Mouse (Mus musculus): ENCODE measurements around the gene Masp1. TPM values are rescaled to one million over a fixed set of nuclear protein-coding genes. Genes with fewer than 3 reads are reported as not detected.

The Masp1 gene
- polyA plus RNA-seq, 1 experiment from 2014 or later, result 8.8 TPM

DNA sequence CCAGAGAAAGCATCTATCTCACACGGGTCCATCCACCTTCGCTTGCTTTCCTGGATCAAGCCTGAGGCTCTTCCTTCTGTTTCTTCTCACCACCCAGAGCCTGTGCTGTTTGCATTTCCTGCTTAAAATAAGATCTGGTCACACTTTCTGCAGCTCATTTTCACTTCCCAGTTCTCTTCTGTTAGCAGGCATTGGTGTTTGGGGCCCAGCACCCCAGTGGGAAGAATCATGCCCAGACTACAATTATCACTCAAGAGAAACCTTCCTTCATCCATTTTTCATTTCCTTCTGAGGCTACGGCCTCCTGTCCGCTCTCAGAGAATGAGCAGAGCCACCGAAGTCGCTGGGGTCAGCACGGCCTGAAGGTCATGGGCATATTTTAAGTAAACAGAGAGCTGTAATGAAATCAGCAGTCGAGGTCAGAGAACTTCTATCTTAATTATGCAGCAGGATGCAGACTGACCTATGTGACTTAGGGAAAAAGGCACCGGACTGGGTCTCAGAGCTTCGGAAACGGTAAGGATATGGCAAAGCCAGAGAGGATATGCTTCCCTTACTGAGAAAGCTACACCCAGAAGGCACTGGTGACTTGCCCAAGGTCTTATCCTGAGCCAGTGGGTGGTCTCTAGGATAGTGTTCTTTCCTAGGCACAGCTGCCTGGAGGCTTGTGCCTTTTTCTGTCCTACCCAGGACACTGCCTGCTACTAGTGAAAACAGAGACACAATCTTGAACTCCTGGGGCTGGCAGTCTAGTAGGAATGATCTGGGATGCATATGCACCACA, 14.5 kb downstream of the Masp1 start:
- no peak overlapping the region for H3K27ac ChIP-seq
- no peaks in the 10 kb centered on the region for H3K36me3 ChIP-seq
- H3K27me3 ChIP-seq, result no peaks in the 10 kb centered on the region
- WGBS, result 52% methylated on average over 11 of the region's 11 CpGs
- H3K4me1 ChIP-seq, result no peaks in the 10 kb centered on the region
- no peaks in the 10 kb centered on the region for H3K9me3 ChIP-seq
- no peak overlapping the region for H3K4me2 ChIP-seq (replicated peaks)
- H3K9ac ChIP-seq, result no peak overlapping the region
- H3K4me3 ChIP-seq, result no peak overlapping the region
- no peak for ATAC-seq (ENCODE audit: low FRiP score, low read depth)

- Histone ChIP-seq H3K36me3 (no peaks in the 10 kb centered on the region), H3K9ac (no peak overlapping the region), H3K4me2 (replicated peaks) (no peak overlapping the region), H3K27me3 (no peaks in the 10 kb centered on the region), H3K9me3 (no peaks in the 10 kb centered on the region), H3K4me3 (no peak overlapping the region), H3K4me1 (0 out of 2 replicates have a peak, but pooled peaks cover 4% of the 10 kb centered on the region), H3K27ac (no peak overlapping the region)
- 49% methylated on average over 3 of the region's 3 CpGs for WGBS
- no peak for ATAC-seq (ENCODE audit: low FRiP score, low read depth)
These were observed 16.3 kb downstream of the Masp1 start for GRCm38 (mm10) chr16:23504320-23504744.

DNA sequence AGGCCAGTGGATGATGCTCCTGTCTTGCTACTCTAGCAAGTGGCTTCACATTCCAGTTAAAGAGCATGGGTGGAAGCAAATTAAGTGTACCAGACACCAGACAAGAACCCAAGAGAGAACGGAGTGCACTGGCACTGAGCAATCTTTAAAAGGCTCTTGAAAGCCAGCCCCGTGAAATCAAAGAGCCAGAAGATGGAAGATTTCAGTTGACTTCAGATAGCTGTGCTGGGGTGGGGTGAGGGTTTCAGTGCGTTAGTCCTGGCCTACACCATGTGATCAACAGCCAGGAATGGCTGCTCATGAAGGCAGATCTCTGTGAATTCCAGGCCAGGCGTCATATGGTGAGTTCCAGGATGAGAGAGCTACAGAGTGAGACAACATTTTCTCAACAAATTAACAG, 17.3 kb downstream of the Masp1 start:
- Histone ChIP-seq H3K4me1 (peaks cover 10% of the 10 kb centered on the region), H3K36me3 (no peaks in the 10 kb centered on the region), H3K4me3 (no peak overlapping the region), H3K9me3 (no peaks in the 10 kb centered on the region), H3K27me3 (no peaks in the 10 kb centered on the region), H3K4me2 (replicated peaks) (no peak overlapping the region), H3K27ac (no peak overlapping the region), H3K9ac (no peak overlapping the region)
- ATAC-seq (ENCODE audit: low FRiP score, low read depth), result no peak
- 68% methylated on average over 4 of the region's 4 CpGs for WGBS

GRCm38 (mm10) chr16:23502478-23502877, 18.1 kb downstream of the Masp1 start:
- no peak for ATAC-seq (ENCODE audit: low FRiP score, low read depth)
- peaks cover 18% of the 10 kb centered on the region for H3K4me1 ChIP-seq
- H3K4me2 ChIP-seq (replicated peaks), result no peak overlapping the region
- H3K9me3 ChIP-seq, result no peaks in the 10 kb centered on the region
- no peaks in the 10 kb centered on the region for H3K27me3 ChIP-seq
- H3K9ac ChIP-seq, result no peak overlapping the region
- H3K4me3 ChIP-seq, result no peak overlapping the region
- H3K36me3 ChIP-seq, result no peaks in the 10 kb centered on the region
- 66% methylated on average over 3 of the region's 3 CpGs for WGBS
- no peak overlapping the region for H3K27ac ChIP-seq

DNA sequence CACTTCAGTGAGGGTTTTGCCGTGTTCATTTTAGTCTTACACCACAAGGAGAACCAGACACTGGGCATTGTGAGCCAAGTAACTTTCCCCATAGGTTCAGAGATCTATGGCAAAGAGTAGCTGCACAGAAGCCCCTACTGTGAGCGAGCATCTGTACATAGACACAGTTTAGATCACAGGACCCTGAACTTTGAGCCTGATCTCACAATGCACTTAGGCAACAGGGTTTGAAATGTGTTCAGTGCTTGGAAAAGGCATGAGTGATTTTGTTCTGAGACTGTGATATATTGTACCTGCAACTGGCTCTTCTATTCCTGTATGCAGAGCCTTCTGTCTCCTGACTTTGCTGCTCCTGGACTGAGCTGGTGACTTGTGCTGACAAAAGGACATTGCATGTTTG, 19.3 kb downstream of the Masp1 start:
- Histone ChIP-seq H3K27ac (no peak overlapping the region), H3K9ac (no peak overlapping the region), H3K27me3 (no peaks in the 10 kb centered on the region), H3K4me1 (peaks cover 30% of the 10 kb centered on the region), H3K36me3 (no peaks in the 10 kb centered on the region), H3K4me3 (no peak overlapping the region), H3K4me2 (replicated peaks) (no peak overlapping the region), H3K9me3 (no peaks in the 10 kb centered on the region)
- no peak for ATAC-seq (ENCODE audit: low FRiP score, low read depth)
- 86% methylated on average over 2 of the region's 2 CpGs for WGBS

- Histone ChIP-seq H3K4me2 (replicated peaks) (no peak overlapping the region), H3K9ac (no peak overlapping the region), H3K27ac (no peak overlapping the region), H3K4me1 (peaks cover 32% of the 10 kb centered on the region), H3K9me3 (no peaks in the 10 kb centered on the region), H3K4me3 (no peak overlapping the region), H3K36me3 (no peaks in the 10 kb centered on the region), H3K27me3 (no peaks in the 10 kb centered on the region)
- no peak for ATAC-seq (ENCODE audit: low FRiP score, low read depth)
- WGBS, result 85% methylated on average over 5 of the region's 5 CpGs
These were observed 20.1 kb downstream of the Masp1 start for GRCm38 (mm10) chr16:23500558-23500957.

DNA sequence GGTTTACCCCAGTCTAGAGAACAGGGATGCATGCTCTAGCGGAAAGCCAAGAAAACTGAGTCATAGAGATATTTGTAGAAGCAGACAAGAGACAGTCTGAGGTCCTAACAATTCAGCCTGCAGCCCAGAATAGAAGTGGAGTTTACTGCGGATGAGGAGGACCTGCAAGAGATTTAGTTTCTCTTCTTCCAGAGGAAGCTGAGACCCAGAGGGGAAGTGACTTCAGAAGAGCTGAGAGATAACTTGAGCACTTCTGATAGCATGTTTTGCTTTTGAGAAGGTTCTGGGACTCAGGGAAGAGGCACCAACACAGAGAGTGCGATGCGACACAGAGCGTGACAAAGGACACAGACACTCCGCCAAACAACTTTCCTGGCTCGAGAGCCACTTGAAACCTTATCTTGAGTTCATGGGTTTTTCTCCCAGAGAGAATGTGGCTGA, 21.9 kb downstream of the Masp1 start:
- 79% methylated on average over 7 of the region's 7 CpGs for WGBS
- H3K27ac ChIP-seq, result no peak overlapping the region
- H3K4me3 ChIP-seq, result no peak overlapping the region
- H3K9ac ChIP-seq, result no peak overlapping the region
- no peak for ATAC-seq (ENCODE audit: low FRiP score, low read depth)
- no peaks in the 10 kb centered on the region for H3K27me3 ChIP-seq
- H3K9me3 ChIP-seq, result no peaks in the 10 kb centered on the region
- H3K36me3 ChIP-seq, result no peaks in the 10 kb centered on the region
- peaks cover 32% of the 10 kb centered on the region for H3K4me1 ChIP-seq
- H3K4me2 ChIP-seq (replicated peaks), result no peak overlapping the region

- Histone ChIP-seq H3K4me2 (replicated peaks) (no peak overlapping the region), H3K27ac (no peak overlapping the region), H3K27me3 (no peaks in the 10 kb centered on the region), H3K4me3 (no peak overlapping the region), H3K4me1 (peaks cover 32% of the 10 kb centered on the region), H3K36me3 (no peaks in the 10 kb centered on the region), H3K9me3 (no peaks in the 10 kb centered on the region), H3K9ac (no peak overlapping the region)
- no peak for ATAC-seq (ENCODE audit: low FRiP score, low read depth)
- WGBS, result 36% methylated on average over 1 of the region's 1 CpGs
These were observed 22.7 kb downstream of the Masp1 start for GRCm38 (mm10) chr16:23497881-23498280.

DNA sequence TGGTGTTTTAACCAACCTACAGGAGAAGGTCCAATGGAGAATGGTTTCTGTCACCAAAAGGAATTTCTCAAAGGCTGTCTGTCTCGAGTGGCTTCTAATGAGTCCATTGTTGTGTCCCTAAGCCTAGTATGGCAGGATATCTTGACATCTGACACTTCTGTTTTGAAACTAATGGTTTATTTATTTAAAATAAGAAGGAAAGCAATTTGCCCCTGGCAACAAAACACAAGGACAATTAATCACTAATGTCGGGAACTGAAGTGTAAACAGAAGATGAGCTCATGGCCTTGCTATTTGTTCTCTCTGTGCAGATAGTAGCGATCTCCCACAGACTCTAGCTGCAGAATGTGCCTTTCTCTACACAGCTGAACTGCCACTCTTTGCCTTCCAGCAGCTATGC, 23.2 kb downstream of the Masp1 start:
- H3K9me3 ChIP-seq, result no peaks in the 10 kb centered on the region
- H3K36me3 ChIP-seq, result no peaks in the 10 kb centered on the region
- no peak overlapping the region for H3K4me3 ChIP-seq
- ATAC-seq (ENCODE audit: low FRiP score, low read depth), result no peak
- no peak overlapping the region for H3K4me2 ChIP-seq (replicated peaks)
- 0 out of 2 replicates have a peak overlapping the region, but pooled peaks have one; percentile 11 for H3K27ac ChIP-seq
- no peaks in the 10 kb centered on the region for H3K27me3 ChIP-seq
- WGBS, result 16% methylated on average over 3 of the region's 3 CpGs
- H3K9ac ChIP-seq, result no peak overlapping the region
- peaks cover 32% of the 10 kb centered on the region for H3K4me1 ChIP-seq

DNA sequence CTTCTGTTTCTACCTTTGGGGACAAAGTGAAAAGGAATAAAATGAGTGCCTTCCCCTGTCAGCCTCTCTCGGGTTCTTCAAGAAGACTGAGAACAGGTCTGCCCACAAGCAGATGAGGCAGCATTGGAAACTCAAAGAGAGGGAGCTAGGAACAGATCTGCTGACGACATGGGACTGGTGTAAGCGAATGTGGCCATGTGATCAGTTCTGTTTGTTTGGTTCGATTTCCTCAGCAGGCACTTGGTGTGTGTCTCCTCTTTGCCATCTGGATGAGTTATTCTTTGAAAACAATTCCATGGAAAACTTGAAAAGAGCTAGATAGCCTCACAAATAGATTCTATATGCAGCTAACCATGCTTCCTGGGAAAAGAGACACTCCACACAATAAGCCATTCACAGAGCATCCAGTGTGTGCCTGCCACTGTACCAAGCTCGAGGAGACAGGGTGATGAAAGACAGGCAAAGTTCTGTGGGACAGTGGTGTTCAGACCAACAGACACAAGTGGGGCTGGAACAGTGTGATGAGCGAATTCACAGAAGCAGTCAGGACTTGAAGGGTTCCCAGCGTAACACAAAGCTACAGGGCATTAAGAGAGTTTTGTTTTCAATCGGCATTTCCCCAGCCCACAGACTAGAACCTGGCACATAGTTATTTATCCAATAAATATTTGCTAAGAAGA, 24.2 kb downstream of the Masp1 start:
- 68% methylated on average over 8 of the region's 8 CpGs for WGBS
- no peak for ATAC-seq (ENCODE audit: low FRiP score, low read depth)

GRCm38 (mm10) chr16:23492783-23493182, 27.8 kb downstream of the Masp1 start:
- 64% methylated on average over 4 of the region's 4 CpGs for WGBS
- Histone ChIP-seq H3K4me2 (replicated peaks) (no peak overlapping the region), H3K4me1 (peaks cover 17% of the 10 kb centered on the region), H3K4me3 (no peak overlapping the region), H3K27me3 (no peaks in the 10 kb centered on the region), H3K9ac (no peak overlapping the region), H3K36me3 (no peaks in the 10 kb centered on the region), H3K27ac (no peak overlapping the region), H3K9me3 (no peaks in the 10 kb centered on the region)
- ATAC-seq (ENCODE audit: low FRiP score, low read depth), result no peak

More for the DNA sequence above, 24.2 kb downstream of the Masp1 start:
- no peak overlapping the region for H3K4me3 ChIP-seq
- H3K27ac ChIP-seq, result no peak overlapping the region
- H3K4me1 ChIP-seq, result peaks cover 32% of the 10 kb centered on the region
- no peak overlapping the region for H3K4me2 ChIP-seq (replicated peaks)
- H3K9me3 ChIP-seq, result no peaks in the 10 kb centered on the region
- H3K9ac ChIP-seq, result no peak overlapping the region
- H3K36me3 ChIP-seq, result no peaks in the 10 kb centered on the region
- no peaks in the 10 kb centered on the region for H3K27me3 ChIP-seq

DNA sequence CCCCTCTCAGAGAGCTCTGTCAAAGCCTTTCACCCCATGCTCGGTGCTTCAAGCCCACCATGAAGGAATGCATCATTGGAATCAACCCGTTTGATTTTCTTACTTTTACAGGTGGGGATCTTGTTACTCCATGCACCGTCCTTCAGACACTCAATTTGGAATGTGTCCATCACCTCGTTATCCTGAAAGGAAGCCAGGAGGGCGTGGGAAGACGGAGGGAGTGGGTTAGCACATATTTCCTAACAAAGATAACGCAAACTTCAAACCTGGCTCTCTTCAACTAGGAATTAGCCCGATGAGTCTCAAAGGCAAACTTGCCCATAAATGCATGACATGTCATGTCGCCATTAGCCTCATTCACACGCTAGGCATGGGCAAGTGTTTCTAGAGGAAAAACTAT, 37.3 kb downstream of the Masp1 start:
- Histone ChIP-seq H3K9ac (no peak overlapping the region), H3K4me1 (peaks cover 6% of the 10 kb centered on the region; the same call in 1 of the 2 replicates), H3K9me3 (no peaks in the 10 kb centered on the region), H3K36me3 (no peaks in the 10 kb centered on the region), H3K27ac (no peak overlapping the region), H3K4me3 (no peak overlapping the region), H3K27me3 (no peaks in the 10 kb centered on the region), H3K4me2 (replicated peaks) (no peak overlapping the region)
- WGBS, result 72% methylated on average over 10 of the region's 10 CpGs
- no peak for ATAC-seq (ENCODE audit: low FRiP score, low read depth)

Measured in limb, embryonic 13.5 days (tissue).